Mouse (Mus musculus) stomach, postnatal 0 days (tissue): ENCODE data around the gene Nipal4. TPM values are rescaled to one million over a fixed set of nuclear protein-coding genes. Genes with fewer than 3 reads are reported as not detected.
A peak's percentile ranks its signal among the peaks of the same experiment; 100 is the strongest.

Experiments used
- ATAC-seq: fragments of 200-750 bp; cut with Nextera tagmentation; 2 replicates; pipeline ENCODE4 v1.8.0; 2017; ENCODE audit not compliant: low FRiP score, low TSS enrichment
- DNase-seq: peaks from one replicate; pipeline ENCODE4 v3.0.0-alpha.2; 2016; ENCODE audit warnings: low spot score
- H3K27ac ChIP-seq: fragments of 300-500 bp; sonication (generic); replicated peaks from 2 replicates; pipeline ENCODE4 v1.5.1; 2014; ENCODE audit warnings: mild to moderate bottlenecking, control low read depth
- H3K27me3 ChIP-seq: fragments of 300-500 bp; sonication (generic); 2 replicates; pipeline ENCODE4 v1.6.1; 2014; ENCODE audit warnings: low read length; ENCODE audit not compliant: control insufficient read depth, insufficient read depth
- H3K36me3 ChIP-seq: fragments of 300-500 bp; sonication (generic); 2 replicates; pipeline ENCODE4 v1.6.1; 2014; ENCODE audit warnings: low read length, mixed read lengths; ENCODE audit not compliant: control insufficient read depth, insufficient read depth
- H3K4me1 ChIP-seq: fragments of 300-500 bp; sonication (generic); replicated peaks from 2 replicates; pipeline ENCODE4 v1.6.1; 2014; ENCODE audit warnings: antibody characterized with exemption; ENCODE audit not compliant: control insufficient read depth, insufficient read depth
- H3K4me2 ChIP-seq: fragments of 300-500 bp; sonication (generic); replicated peaks from 2 replicates; pipeline ENCODE4 v1.6.1; 2014; ENCODE audit warnings: low read depth, mild to moderate bottlenecking, control low read depth, moderate library complexity
- H3K4me3 ChIP-seq: fragments of 300-500 bp; sonication (generic); 2 replicates; pipeline ENCODE4 v1.5.1; 2014; ENCODE audit warnings: low read depth, low read length, control low read depth
- H3K9ac ChIP-seq: fragments of 300-500 bp; sonication (generic); 2 replicates; pipeline ENCODE4 v1.6.1; 2014; ENCODE audit warnings: mild to moderate bottlenecking, low read length, control low read depth, mixed read lengths
- H3K9me3 ChIP-seq: fragments of 300-500 bp; sonication (generic); 2 replicates; pipeline ENCODE4 v1.6.1; 2016; ENCODE audit warnings: low read length; ENCODE audit not compliant: control insufficient read depth
- CTCF ChIP-seq: IDR thresholded peaks from 2 replicates; pipeline ENCODE4 v1.5.1; 2016; ENCODE audit warnings: antibody characterized with exemption, low read depth, mild to moderate bottlenecking, moderate library complexity
- EP300 ChIP-seq: optimal IDR thresholded peaks from 2 replicates; pipeline ENCODE3; 2016; ENCODE audit warnings: antibody characterized with exemption
- WGBS: fragments of 180-500 bp; shearing (Covaris S2); extraction: QIAGEN DNeasy Blood & Tissue Kit; methylation state at CpG from one replicate; pipeline ENCODE4 v1.1.7; 2014; 5-methylcytosine and 5-hydroxymethylcytosine counted together
- polyA plus RNA-seq: library from polyadenylated mRNA; unstranded; fragments of >200 nt; fragmentation: Nextera tagmentation; extraction: Ambion mirVana; gene quantifications from 2 replicates; pipeline ENCODE4 v1.2.1, GENCODE M21; 2015

Gene Nipal4
- polyA plus RNA-seq, 1 experiment from 2014 or later = 30.0 TPM

- Histone ChIP-seq H3K9ac (no peak overlapping the region), H3K4me3 (no peak overlapping the region), H3K36me3 (peaks cover 6% of the 10 kb centered on the region; the same call in 1 of the 2 replicates), H3K4me1 (no peaks in the 10 kb centered on the region), H3K4me2 (no peak overlapping the region), H3K27ac (no peak overlapping the region), H3K9me3 (no peaks in the 10 kb centered on the region), H3K27me3 (no peaks in the 10 kb centered on the region)
- no peak for TF ChIP-seq EP300
- TF ChIP-seq CTCF = no peak
- ATAC-seq (no peak), DNase-seq (no peak)
- 87% methylated on average over 17 of the region's 17 CpGs for WGBS
These were observed 35.0 kb downstream of the Nipal4 start for GRCm38 (mm10) chr11:46131022-46131986.

- ATAC-seq (no peak), DNase-seq (peak; percentile 57)
- Histone ChIP-seq H3K4me2 (no peak overlapping the region), H3K9me3 (no peaks in the 10 kb centered on the region), H3K27me3 (no peaks in the 10 kb centered on the region), H3K4me3 (no peak overlapping the region), H3K4me1 (no peaks in the 10 kb centered on the region), H3K9ac (no peak overlapping the region), H3K27ac (no peak overlapping the region), H3K36me3 (peaks cover 3% of the 10 kb centered on the region; the same call in 1 of the 2 replicates)
- TF ChIP-seq CTCF = peak; percentile 76
- TF ChIP-seq EP300 = no peak
- 72% methylated on average over 9 of the region's 9 CpGs for WGBS
These were observed 37.8 kb downstream of the Nipal4 start for GRCm38 (mm10) chr11:46128548-46128945.

- DNase-seq = no peak
- peaks cover 3% of the 10 kb centered on the region; the same call in 1 of the 2 replicates for H3K36me3 ChIP-seq
These were observed 38.4 kb downstream of the Nipal4 start for GRCm38 (mm10) chr11:46127621-46128547.

GRCm38 (mm10) chr11:46126827-46127410 is 39.4 kb downstream of the Nipal4 start:
- H3K4me1 ChIP-seq = no peaks in the 10 kb centered on the region
- H3K9me3 ChIP-seq = no peaks in the 10 kb centered on the region
- H3K27me3 ChIP-seq = no peaks in the 10 kb centered on the region
- 82% methylated on average over 11 of the region's 11 CpGs for WGBS
- TF ChIP-seq CTCF (no peak), EP300 (no peak)
- 0 out of 2 replicates have a peak, but pooled peaks have one; percentile 11 for ATAC-seq
- no peak overlapping the region for H3K4me3 ChIP-seq
- H3K27ac ChIP-seq = peak overlapping the region; percentile 45
- DNase-seq = no peak
- H3K36me3 ChIP-seq = peaks cover 3% of the 10 kb centered on the region; the same call in 1 of the 2 replicates
- no peak overlapping the region for H3K9ac ChIP-seq
- no peak overlapping the region for H3K4me2 ChIP-seq

More at GRCm38 (mm10) chr11:46127621-46128547, 38.4 kb downstream of the Nipal4 start:
- WGBS = 66% methylated on average over 15 of the region's 15 CpGs
- Histone ChIP-seq H3K4me3 (no peak overlapping the region), H3K27ac (peak overlapping the region; percentile 45), H3K4me2 (no peak overlapping the region), H3K9ac (no peak overlapping the region), H3K9me3 (no peaks in the 10 kb centered on the region), H3K27me3 (no peaks in the 10 kb centered on the region), H3K4me1 (no peaks in the 10 kb centered on the region)
- ATAC-seq = peak; percentile 82
- TF ChIP-seq CTCF = no peak
- no peak for TF ChIP-seq EP300

- H3K4me2 ChIP-seq = no peak overlapping the region
- no peaks in the 10 kb centered on the region for H3K4me1 ChIP-seq
- H3K27me3 ChIP-seq = no peaks in the 10 kb centered on the region
- H3K27ac ChIP-seq = no peak overlapping the region
- DNase-seq (no peak), ATAC-seq (no peak)
- no peaks in the 10 kb centered on the region for H3K9me3 ChIP-seq
- no peak overlapping the region for H3K4me3 ChIP-seq
- TF ChIP-seq EP300 = no peak
- TF ChIP-seq CTCF = no peak
- whole genome bisulfite sequencing = 88% methylated on average over 7 of the region's 7 CpGs
- H3K9ac ChIP-seq = no peak overlapping the region
- peaks cover 6% of the 10 kb centered on the region; the same call in 1 of the 2 replicates for H3K36me3 ChIP-seq
These were observed 40.0 kb downstream of the Nipal4 start for GRCm38 (mm10) chr11:46126317-46126716.
